Mouse (Mus musculus): ENCODE measurements at regions not wholly inside any gene's neighbourhood (a gene's known extent, or its start where the extent isn't known, plus 50 kb on each side); places are given as distances from the start of the nearest gene placed in this dataset.

- no peaks in the 10 kb centered on the region for H3K27me3 ChIP-seq (ENCODE audit: control insufficient read depth, insufficient read depth, low read length)
- no peak overlapping the region for H3K4me3 ChIP-seq (ENCODE audit: low read length)
- H3K4me1 ChIP-seq (ENCODE audit: control insufficient read depth, insufficient read depth, low read length): no peaks in the 10 kb centered on the region
- no peaks in the 10 kb centered on the region for H3K36me3 ChIP-seq (ENCODE audit: control insufficient read depth, insufficient read depth, low read length)
- no peak overlapping the region for H3K9ac ChIP-seq (ENCODE audit: low read depth, low read length)
- WGBS: 49% methylated on average over 2 of the region's 2 CpGs
- H3K9me3 ChIP-seq (ENCODE audit: control insufficient read depth, low read length): no peaks in the 10 kb centered on the region
- no peak overlapping the region for H3K27ac ChIP-seq (ENCODE audit: low read depth, low read length)
- ATAC-seq (ENCODE audit: low FRiP score, low TSS enrichment): no peak
- H3K4me2 ChIP-seq (replicated peaks; ENCODE audit: low read depth, low read length): no peak overlapping the region
Measured at GRCm38 (mm10) chr14:102553781-102554180, 428.7 kb downstream of the Kctd12 start.

- Histone ChIP-seq H3K9me3 (ENCODE audit: control insufficient read depth, low read length) (no peaks in the 10 kb centered on the region), H3K36me3 (ENCODE audit: control insufficient read depth, insufficient read depth, low read length) (no peaks in the 10 kb centered on the region), H3K4me1 (ENCODE audit: control insufficient read depth, insufficient read depth, low read length) (no peaks in the 10 kb centered on the region), H3K27me3 (ENCODE audit: control insufficient read depth, insufficient read depth, low read length) (no peaks in the 10 kb centered on the region), H3K9ac (ENCODE audit: low read depth, low read length) (no peak overlapping the region), H3K4me3 (ENCODE audit: low read length) (no peak overlapping the region), H3K4me2 (replicated peaks; ENCODE audit: low read depth, low read length) (no peak overlapping the region), H3K27ac (ENCODE audit: low read depth, low read length) (no peak overlapping the region)
- WGBS: 68% methylated on average over 2 of the region's 2 CpGs
- no peak for ATAC-seq (ENCODE audit: low FRiP score, low TSS enrichment)
Measured at GRCm38 (mm10) chr14:102552598-102552997, 429.8 kb downstream of the Kctd12 start.

GRCm38 (mm10) chr14:102524894-102525577 is 457.4 kb downstream of the Kctd12 start:
- WGBS: 85% methylated on average over 9 of the region's 9 CpGs
- no peaks in the 10 kb centered on the region for H3K27me3 ChIP-seq (ENCODE audit: control insufficient read depth, insufficient read depth, low read length)
- H3K36me3 ChIP-seq (ENCODE audit: control insufficient read depth, insufficient read depth, low read length): no peaks in the 10 kb centered on the region
- no peaks in the 10 kb centered on the region for H3K9me3 ChIP-seq (ENCODE audit: control insufficient read depth, low read length)
- H3K4me1 ChIP-seq (ENCODE audit: control insufficient read depth, insufficient read depth, low read length): no peaks in the 10 kb centered on the region
- H3K4me3 ChIP-seq (ENCODE audit: low read length): no peak overlapping the region
- H3K4me2 ChIP-seq (replicated peaks; ENCODE audit: low read depth, low read length): no peak overlapping the region
- ATAC-seq (ENCODE audit: low FRiP score, low TSS enrichment): no peak
- H3K27ac ChIP-seq (ENCODE audit: low read depth, low read length): no peak overlapping the region
- H3K9ac ChIP-seq (ENCODE audit: low read depth, low read length): no peak overlapping the region

GRCm38 (mm10) chr14:102516765-102517164 is 465.7 kb downstream of the Kctd12 start:
- Histone ChIP-seq H3K4me3 (ENCODE audit: low read length) (no peak overlapping the region), H3K36me3 (ENCODE audit: control insufficient read depth, insufficient read depth, low read length) (no peaks in the 10 kb centered on the region), H3K9ac (ENCODE audit: low read depth, low read length) (no peak overlapping the region), H3K27ac (ENCODE audit: low read depth, low read length) (no peak overlapping the region), H3K4me2 (replicated peaks; ENCODE audit: low read depth, low read length) (no peak overlapping the region), H3K27me3 (ENCODE audit: control insufficient read depth, insufficient read depth, low read length) (no peaks in the 10 kb centered on the region), H3K9me3 (ENCODE audit: control insufficient read depth, low read length) (no peaks in the 10 kb centered on the region), H3K4me1 (ENCODE audit: control insufficient read depth, insufficient read depth, low read length) (no peaks in the 10 kb centered on the region)
- 65% methylated on average over 2 of the region's 2 CpGs for WGBS
- ATAC-seq (ENCODE audit: low FRiP score, low TSS enrichment): no peak

GRCm38 (mm10) chr14:102514527-102514926 is 467.9 kb downstream of the Kctd12 start:
- ATAC-seq (ENCODE audit: low FRiP score, low TSS enrichment): no peak
- no peaks in the 10 kb centered on the region for H3K9me3 ChIP-seq (ENCODE audit: control insufficient read depth, low read length)
- H3K4me3 ChIP-seq (ENCODE audit: low read length): no peak overlapping the region
- no peaks in the 10 kb centered on the region for H3K27me3 ChIP-seq (ENCODE audit: control insufficient read depth, insufficient read depth, low read length)
- no peak overlapping the region for H3K27ac ChIP-seq (ENCODE audit: low read depth, low read length)
- no peaks in the 10 kb centered on the region for H3K36me3 ChIP-seq (ENCODE audit: control insufficient read depth, insufficient read depth, low read length)
- no peak overlapping the region for H3K4me2 ChIP-seq (replicated peaks; ENCODE audit: low read depth, low read length)
- WGBS: 46% methylated on average over 2 of the region's 2 CpGs
- no peaks in the 10 kb centered on the region for H3K4me1 ChIP-seq (ENCODE audit: control insufficient read depth, insufficient read depth, low read length)
- no peak overlapping the region for H3K9ac ChIP-seq (ENCODE audit: low read depth, low read length)

GRCm38 (mm10) chr14:102512651-102513050 is 469.8 kb downstream of the Kctd12 start:
- ATAC-seq (ENCODE audit: low FRiP score, low TSS enrichment): no peak
- H3K4me2 ChIP-seq (replicated peaks; ENCODE audit: low read depth, low read length): no peak overlapping the region

GRCm38 (mm10) chr14:102511691-102512383 is 470.6 kb downstream of the Kctd12 start:
- Histone ChIP-seq H3K9ac (ENCODE audit: low read depth, low read length) (no peak overlapping the region), H3K27ac (ENCODE audit: low read depth, low read length) (no peak overlapping the region), H3K9me3 (ENCODE audit: control insufficient read depth, low read length) (no peaks in the 10 kb centered on the region), H3K36me3 (ENCODE audit: control insufficient read depth, insufficient read depth, low read length) (no peaks in the 10 kb centered on the region), H3K4me2 (replicated peaks; ENCODE audit: low read depth, low read length) (no peak overlapping the region), H3K4me1 (ENCODE audit: control insufficient read depth, insufficient read depth, low read length) (no peaks in the 10 kb centered on the region), H3K27me3 (ENCODE audit: control insufficient read depth, insufficient read depth, low read length) (no peaks in the 10 kb centered on the region), H3K4me3 (ENCODE audit: low read length) (no peak overlapping the region)
- WGBS: 67% methylated on average over 7 of the region's 7 CpGs
- ATAC-seq (ENCODE audit: low FRiP score, low TSS enrichment): no peak

More at GRCm38 (mm10) chr14:102512651-102513050, 469.8 kb downstream of the Kctd12 start:
- 48% methylated on average over 3 of the region's 3 CpGs for WGBS
- Histone ChIP-seq H3K4me3 (ENCODE audit: low read length) (no peak overlapping the region), H3K4me1 (ENCODE audit: control insufficient read depth, insufficient read depth, low read length) (no peaks in the 10 kb centered on the region), H3K27ac (ENCODE audit: low read depth, low read length) (no peak overlapping the region), H3K36me3 (ENCODE audit: control insufficient read depth, insufficient read depth, low read length) (no peaks in the 10 kb centered on the region), H3K9me3 (ENCODE audit: control insufficient read depth, low read length) (no peaks in the 10 kb centered on the region), H3K27me3 (ENCODE audit: control insufficient read depth, insufficient read depth, low read length) (no peaks in the 10 kb centered on the region), H3K9ac (ENCODE audit: low read depth, low read length) (no peak overlapping the region)

- ATAC-seq (ENCODE audit: low FRiP score, low TSS enrichment): no peak
- H3K4me3 ChIP-seq (ENCODE audit: low read length): no peak overlapping the region
- 26% methylated on average over 4 of the region's 4 CpGs for WGBS
- H3K4me2 ChIP-seq (replicated peaks; ENCODE audit: low read depth, low read length): no peak overlapping the region
- H3K27me3 ChIP-seq (ENCODE audit: control insufficient read depth, insufficient read depth, low read length): no peaks in the 10 kb centered on the region
- no peaks in the 10 kb centered on the region for H3K9me3 ChIP-seq (ENCODE audit: control insufficient read depth, low read length)
- H3K4me1 ChIP-seq (ENCODE audit: control insufficient read depth, insufficient read depth, low read length): no peaks in the 10 kb centered on the region
- H3K36me3 ChIP-seq (ENCODE audit: control insufficient read depth, insufficient read depth, low read length): no peaks in the 10 kb centered on the region
- no peak overlapping the region for H3K27ac ChIP-seq (ENCODE audit: low read depth, low read length)
- H3K9ac ChIP-seq (ENCODE audit: low read depth, low read length): no peak overlapping the region
Measured at GRCm38 (mm10) chr14:102510387-102510786, 472.1 kb downstream of the Kctd12 start.

GRCm38 (mm10) chr14:102505696-102506321 is 476.6 kb downstream of the Kctd12 start:
- Histone ChIP-seq H3K27ac (ENCODE audit: low read depth, low read length) (no peak overlapping the region), H3K9ac (ENCODE audit: low read depth, low read length) (no peak overlapping the region), H3K9me3 (ENCODE audit: control insufficient read depth, low read length) (no peaks in the 10 kb centered on the region), H3K4me1 (ENCODE audit: control insufficient read depth, insufficient read depth, low read length) (no peaks in the 10 kb centered on the region), H3K4me3 (ENCODE audit: low read length) (no peak overlapping the region), H3K4me2 (replicated peaks; ENCODE audit: low read depth, low read length) (no peak overlapping the region), H3K36me3 (ENCODE audit: control insufficient read depth, insufficient read depth, low read length) (no peaks in the 10 kb centered on the region), H3K27me3 (ENCODE audit: control insufficient read depth, insufficient read depth, low read length) (no peaks in the 10 kb centered on the region)
- 84% methylated on average over 3 of the region's 3 CpGs for WGBS
- no peak for ATAC-seq (ENCODE audit: low FRiP score, low TSS enrichment)

All from kidney, embryonic 14.5 days (tissue).